Mouse (Mus musculus) myocyte (in vitro differentiated cells): ENCODE measurements around the gene Epx.

Source experiments
- CEBPB ChIP-seq: IDR thresholded peaks from 2 replicates; pipeline ENCODE4 v1.6.1; 2011; ENCODE audit warnings: mild to moderate bottlenecking, moderate library complexity; ENCODE audit not compliant: poor library complexity, insufficient read depth, severe bottlenecking
- E2F4 ChIP-seq: IDR thresholded peaks from one replicate; pipeline ENCODE4 v1.6.1; 2011; ENCODE audit warnings: mild to moderate bottlenecking, control low read depth, moderate library complexity; ENCODE audit not compliant: insufficient read depth
- MYOG ChIP-seq, 3 experiments: IDR thresholded peaks; one replicate each; pipeline ENCODE4 v1.6.1; 2011; ENCODE audit warnings: control low read depth in 2 of 3, low read depth in 2 of 3, mild to moderate bottlenecking in 2 of 3; ENCODE audit not compliant: insufficient read length in 2 of 3, control insufficient read depth in 1 of 3, insufficient read depth in 1 of 3
- POLR2A ChIP-seq: IDR thresholded peaks from one replicate; pipeline ENCODE4 v1.6.1; 2011; ENCODE audit warnings: low read depth, mild to moderate bottlenecking, control low read depth, moderate library complexity; ENCODE audit not compliant: insufficient read length
- POLR2AphosphoS2 ChIP-seq: IDR thresholded peaks from one replicate; pipeline ENCODE4 v1.6.1; 2011; ENCODE audit warnings: low read depth, control low read depth; ENCODE audit not compliant: insufficient read length
- SRF ChIP-seq: IDR thresholded peaks from one replicate; pipeline ENCODE4 v1.6.1; 2011; ENCODE audit warnings: low read depth; ENCODE audit not compliant: control insufficient read depth, insufficient read length
- TCF12 ChIP-seq: IDR thresholded peaks from one replicate; pipeline ENCODE4 v1.6.1; 2011; ENCODE audit warnings: mild to moderate bottlenecking, control low read depth; ENCODE audit not compliant: poor library complexity, insufficient read depth, severe bottlenecking
- USF1 ChIP-seq: IDR thresholded peaks from one replicate; pipeline ENCODE4 v1.6.1; 2011; ENCODE audit warnings: low read depth, mild to moderate bottlenecking, control low read depth, moderate library complexity

GRCm38 (mm10) chr11:87883493-87883892 lies 8.2 kb upstream of the Epx start:
- TF ChIP-seq POLR2A, result no peak
- no peak for TF ChIP-seq SRF
- TF ChIP-seq E2F4, result no peak
- no peak for TF ChIP-seq POLR2AphosphoS2
- TF ChIP-seq TCF12, result no peak
- no peak for TF ChIP-seq MYOG (IDR thresholded peaks at IDR 0.05; ENCODE audit: control insufficient read depth in 1 of 3, insufficient read depth in 1 of 3, insufficient read length in 2 of 3, low read depth in 2 of 3)
- TF ChIP-seq USF1, result no peak
- TF ChIP-seq CEBPB, result no peak
